Mouse (Mus musculus) heart, embryonic 10.5 days (tissue): ENCODE measurements around the gene Kcnc1. TPM values are rescaled to one million over a fixed set of nuclear protein-coding genes. Genes with fewer than 3 reads are reported as not detected.

Experiments
- DNase-seq: peaks from one replicate; pipeline ENCODE4 v3.0.0-alpha.2; 2017; ENCODE audit warnings: low spot score
- H3K27ac ChIP-seq: fragments of 300-500 bp; sonication (generic); 2 replicates; pipeline ENCODE4 v1.5.1; 2016; ENCODE audit warnings: mild to moderate bottlenecking
- H3K27me3 ChIP-seq: fragments of 300-500 bp; sonication (generic); 2 replicates; pipeline ENCODE4 v1.6.1; 2016; ENCODE audit warnings: mild to moderate bottlenecking; ENCODE audit not compliant: poor library complexity, insufficient read depth, severe bottlenecking
- H3K36me3 ChIP-seq: fragments of 300-500 bp; sonication (generic); 2 replicates; pipeline ENCODE4 v1.6.1; 2016; ENCODE audit warnings: mild to moderate bottlenecking, moderate library complexity
- H3K4me1 ChIP-seq: fragments of 300-500 bp; sonication (generic); 2 replicates; pipeline ENCODE4 v1.6.1; 2016; ENCODE audit warnings: mild to moderate bottlenecking
- H3K4me3 ChIP-seq: fragments of 300-500 bp; sonication (generic); 2 replicates; pipeline ENCODE4 v1.5.1; 2016; ENCODE audit warnings: mild to moderate bottlenecking, moderate library complexity
- H3K9me3 ChIP-seq: fragments of 300-500 bp; sonication (generic); 2 replicates; pipeline ENCODE4 v1.6.1; 2016; ENCODE audit warnings: mild to moderate bottlenecking, moderate library complexity
- WGBS: fragments of 180-500 bp; shearing (Covaris S2); methylation state at CpG from one replicate; pipeline ENCODE4 v1.1.7; 2016; 5-methylcytosine and 5-hydroxymethylcytosine counted together
- polyA plus RNA-seq: library from polyadenylated mRNA; unstranded; fragments of >200 nt; fragmentation: Nextera tagmentation; extraction: Ambion mirVana; gene quantifications from 2 replicates; pipeline ENCODE4 v1.2.1, GENCODE M21; 2016

Gene Kcnc1
- 0.04 TPM in 1 of 2 replicates, not detected in the other for polyA plus RNA-seq

DNA sequence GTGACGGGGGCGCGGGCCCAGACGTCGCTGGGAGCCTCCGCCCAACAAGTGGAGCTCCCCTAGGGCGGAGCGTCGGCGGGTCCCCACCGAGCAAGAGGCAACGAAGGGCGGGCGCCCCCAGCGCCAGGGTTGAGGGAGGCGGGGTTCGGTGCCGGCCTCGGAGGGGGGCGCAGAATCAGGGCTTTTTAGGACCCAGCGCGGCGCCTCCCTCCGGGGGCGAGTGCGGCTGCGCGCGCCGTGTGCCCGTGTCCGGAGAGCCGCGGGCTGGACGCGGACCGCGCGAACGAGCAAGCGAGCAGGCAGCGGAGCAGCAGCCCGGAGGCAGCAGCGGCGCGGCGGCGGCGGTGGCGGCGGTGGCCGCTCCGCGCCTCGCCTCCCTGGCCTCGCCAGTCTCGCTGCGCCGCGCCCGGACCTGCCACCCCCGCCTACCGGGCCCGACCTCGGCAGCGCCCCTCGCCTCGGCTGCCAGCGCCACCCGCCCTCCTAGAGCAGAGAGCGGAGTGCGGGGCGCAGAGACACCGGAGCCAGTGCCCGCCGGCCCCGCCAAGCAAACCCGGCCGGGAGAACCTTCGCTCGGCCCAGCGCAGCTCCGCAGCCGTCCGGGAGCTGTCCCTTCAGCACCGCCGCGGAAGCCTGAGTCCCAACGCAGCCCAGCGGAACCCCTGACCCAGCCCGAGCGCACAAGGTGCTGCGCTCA is at the start of gene Kcnc1:
Gene Kcnc1 (plus strand): TSS at position 267 of the 697 bp plus-strand sequence.
- H3K27ac ChIP-seq = no peak within 1 kb of the TSS; the same call in 1 of the 2 replicates
- no peaks in the 10 kb centered on the region for H3K9me3 ChIP-seq
- H3K4me3 ChIP-seq = peak within 1 kb of the TSS; percentile 65
- peaks cover 93% of the 10 kb centered on the region for H3K27me3 ChIP-seq
- H3K36me3 ChIP-seq = no peaks in the 10 kb centered on the region
- peak; percentile 89 for DNase-seq
- under 1% methylated on average over 91 of the region's 93 CpGs for WGBS
- peaks cover 26% of the 10 kb centered on the region for H3K4me1 ChIP-seq

DNA sequence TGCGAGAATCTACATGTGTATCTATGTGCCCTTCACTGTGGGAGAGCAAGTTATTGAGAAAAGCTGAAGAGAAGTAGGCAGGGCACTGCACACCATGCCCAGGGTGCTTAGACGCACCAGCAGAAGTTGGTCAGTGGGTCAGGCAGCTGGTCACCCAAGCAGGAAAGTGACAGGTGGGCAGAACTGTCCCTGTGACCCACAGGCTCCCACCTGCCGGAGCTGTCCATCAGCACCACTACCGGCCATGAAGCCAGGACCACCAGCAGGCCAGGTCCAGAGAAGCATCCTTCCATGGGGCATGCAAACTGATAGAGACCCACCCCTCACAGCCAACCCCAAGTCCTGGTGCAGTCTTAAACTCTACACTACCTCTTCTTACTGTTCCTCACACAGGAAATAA is 48.6 kb upstream of the Kcnc1 start:
- peaks cover 5% of the 10 kb centered on the region; the same call in 1 of the 2 replicates for H3K4me1 ChIP-seq
- no peaks in the 10 kb centered on the region for H3K36me3 ChIP-seq
- DNase-seq = no peak
- no peak overlapping the region for H3K4me3 ChIP-seq
- H3K9me3 ChIP-seq = no peaks in the 10 kb centered on the region
- no peak overlapping the region for H3K27ac ChIP-seq
- peaks cover 63% of the 10 kb centered on the region for H3K27me3 ChIP-seq
- 49% methylated on average over 4 of the region's 4 CpGs for WGBS

DNA sequence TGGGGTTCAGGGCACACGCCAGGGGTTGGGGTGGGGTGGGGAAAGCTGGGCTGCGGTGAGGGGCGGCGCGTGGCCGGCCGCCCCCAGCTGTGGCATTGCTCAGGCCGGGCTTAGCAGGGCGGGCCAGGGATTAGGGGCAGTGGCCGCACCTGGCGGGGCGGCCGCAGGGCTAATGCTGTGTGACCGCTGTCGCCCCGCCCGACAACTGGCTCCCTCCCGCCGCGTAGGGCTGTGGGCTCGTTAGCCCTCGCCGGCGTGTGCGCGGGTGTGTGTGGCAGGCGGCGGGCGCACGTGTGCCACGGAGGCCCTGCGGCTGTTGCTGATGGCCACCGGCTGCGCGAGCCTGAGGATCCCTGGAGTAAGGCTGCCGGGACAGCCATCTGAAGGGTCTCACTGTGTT is 47.5 kb upstream of the Kcnc1 start:
- H3K27ac ChIP-seq = no peak overlapping the region
- no peaks in the 10 kb centered on the region for H3K9me3 ChIP-seq
- H3K36me3 ChIP-seq = no peaks in the 10 kb centered on the region
- peaks cover 5% of the 10 kb centered on the region; the same call in 1 of the 2 replicates for H3K4me1 ChIP-seq
- H3K27me3 ChIP-seq = peaks cover 72% of the 10 kb centered on the region
- H3K4me3 ChIP-seq = no peak overlapping the region
- no peak for DNase-seq
- WGBS = 6% methylated on average over 36 of the region's 36 CpGs

DNA sequence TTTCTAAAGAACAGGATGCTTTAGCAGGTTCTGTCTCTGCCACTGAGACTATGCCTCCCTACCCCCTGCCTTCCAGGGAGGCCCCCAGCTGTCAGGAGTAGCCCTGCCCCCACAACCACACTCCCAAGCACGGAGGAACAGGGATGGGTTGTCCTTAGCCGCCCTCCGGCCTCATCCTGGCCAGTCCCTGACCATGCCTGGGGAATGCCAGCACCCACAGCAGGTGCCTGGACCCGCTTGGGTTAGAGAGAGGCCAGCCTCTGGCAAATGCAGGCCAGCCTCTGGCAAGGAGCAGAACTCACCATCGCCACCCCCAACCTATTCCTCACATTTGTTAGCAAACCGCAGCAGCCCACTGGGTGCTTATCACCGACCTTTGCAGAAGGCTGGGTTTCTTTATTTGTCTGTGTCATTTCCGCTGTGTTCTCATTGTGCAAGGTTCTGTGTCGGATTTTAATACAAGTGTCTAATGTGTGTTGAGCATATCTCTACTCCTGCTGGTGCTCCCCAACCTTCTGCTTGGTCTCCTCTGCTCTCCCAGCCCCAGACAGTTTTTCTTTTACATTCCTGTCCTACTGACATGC is 46.1 kb upstream of the Kcnc1 start:
- H3K36me3 ChIP-seq = no peaks in the 10 kb centered on the region
- DNase-seq = no peak
- H3K27ac ChIP-seq = no peak overlapping the region
- peaks cover 72% of the 10 kb centered on the region for H3K27me3 ChIP-seq
- WGBS = 49% methylated on average over 9 of the region's 9 CpGs
- peaks cover 5% of the 10 kb centered on the region; the same call in 1 of the 2 replicates for H3K4me1 ChIP-seq
- no peaks in the 10 kb centered on the region for H3K9me3 ChIP-seq
- H3K4me3 ChIP-seq = no peak overlapping the region

DNA sequence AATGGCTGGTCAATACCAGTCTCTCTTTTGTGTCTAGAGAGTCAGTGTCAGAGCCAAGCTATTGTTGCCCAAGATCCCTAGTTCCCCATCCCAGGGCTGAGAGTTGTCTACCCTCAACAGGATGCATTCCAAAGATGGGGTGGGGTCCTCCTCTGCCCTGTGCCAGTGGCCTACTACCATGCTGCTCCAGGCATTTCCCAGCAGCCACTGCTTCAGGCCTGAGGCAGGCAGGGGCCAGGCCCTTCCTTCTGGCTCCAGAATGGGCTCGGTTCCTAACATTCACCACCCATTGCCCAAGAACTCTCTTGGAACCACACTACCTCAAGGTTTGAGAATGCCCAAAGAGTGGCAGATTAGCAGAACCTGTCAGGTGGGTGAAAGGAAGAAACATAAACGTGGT is 43.5 kb upstream of the Kcnc1 start:
- H3K4me1 ChIP-seq = peaks cover 5% of the 10 kb centered on the region; the same call in 1 of the 2 replicates
- no peaks in the 10 kb centered on the region for H3K9me3 ChIP-seq
- no peak overlapping the region for H3K27ac ChIP-seq
- WGBS = 75% methylated on average over 2 of the region's 2 CpGs
- H3K27me3 ChIP-seq = peaks cover 57% of the 10 kb centered on the region
- H3K36me3 ChIP-seq = no peaks in the 10 kb centered on the region
- no peak overlapping the region for H3K4me3 ChIP-seq
- DNase-seq = no peak

DNA sequence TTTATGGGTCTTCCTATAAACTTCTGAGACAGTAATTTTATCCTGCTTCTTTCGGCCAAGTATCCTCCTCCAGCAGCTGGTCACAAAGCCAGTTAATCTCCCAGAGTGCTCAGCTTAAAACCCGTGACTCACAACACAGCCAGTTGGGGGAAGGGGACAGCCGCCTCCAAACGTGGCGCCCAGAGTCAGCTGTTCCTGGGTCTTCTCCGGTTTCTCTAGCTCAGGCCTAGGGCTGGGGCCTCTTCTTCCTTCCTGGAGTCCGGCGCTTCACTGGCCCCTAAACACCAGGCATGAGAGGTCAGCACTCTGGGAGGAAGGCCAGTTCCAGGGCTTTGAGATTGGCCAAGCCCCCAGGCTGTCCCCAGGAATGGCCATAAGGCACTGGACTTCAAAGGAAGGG is 43.1 kb upstream of the Kcnc1 start:
- H3K9me3 ChIP-seq = no peaks in the 10 kb centered on the region

DNA sequence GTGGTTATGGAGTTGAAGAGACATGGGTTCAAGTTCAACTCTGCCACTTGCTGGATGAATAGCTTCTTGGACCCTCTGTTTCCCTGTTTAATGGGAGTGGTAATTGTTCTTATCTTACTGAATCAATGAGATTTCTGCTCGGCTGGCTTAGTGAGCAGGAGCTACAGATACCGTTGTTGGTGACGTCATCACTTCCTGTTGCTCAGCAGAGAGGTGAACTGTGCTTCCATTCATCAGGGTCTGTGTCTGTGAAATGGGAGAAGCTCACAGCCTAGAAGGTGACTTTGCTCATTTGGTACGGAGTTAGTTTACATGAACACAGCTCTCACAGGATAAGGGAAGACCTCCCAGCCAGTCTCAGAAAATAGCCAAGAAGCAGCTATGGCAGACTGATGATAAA is 42.4 kb upstream of the Kcnc1 start:
- no peaks in the 10 kb centered on the region for H3K36me3 ChIP-seq
- WGBS = 48% methylated on average over 4 of the region's 4 CpGs

More for the DNA sequence above, 43.1 kb upstream of the Kcnc1 start:
- H3K4me3 ChIP-seq = no peak overlapping the region
- H3K27ac ChIP-seq = no peak overlapping the region
- WGBS = 54% methylated on average over 8 of the region's 8 CpGs
- peaks cover 5% of the 10 kb centered on the region; the same call in 1 of the 2 replicates for H3K4me1 ChIP-seq
- no peaks in the 10 kb centered on the region for H3K36me3 ChIP-seq
- peaks cover 52% of the 10 kb centered on the region for H3K27me3 ChIP-seq
- no peak for DNase-seq

DNA sequence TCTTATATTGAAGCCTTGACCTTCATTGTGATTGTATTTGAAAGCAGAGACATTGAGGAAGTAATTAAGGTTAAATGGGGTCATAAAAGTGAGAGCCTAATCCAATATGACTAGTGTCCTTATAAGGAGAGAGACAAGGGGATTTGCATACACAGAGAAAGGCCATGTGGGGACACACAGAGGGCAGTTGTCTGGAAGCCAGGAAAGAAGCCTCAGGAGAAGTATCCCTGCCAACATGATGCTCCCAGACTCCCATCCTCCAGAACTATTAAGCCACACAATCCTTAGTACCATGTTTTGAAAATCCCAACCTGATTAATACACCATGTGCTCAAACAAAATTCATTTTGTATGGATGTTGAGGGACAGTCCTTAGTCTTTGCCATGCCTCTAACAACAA is 34.5 kb upstream of the Kcnc1 start:
- H3K27me3 ChIP-seq = peaks cover 48% of the 10 kb centered on the region

More for the DNA sequence above, 42.4 kb upstream of the Kcnc1 start:
- H3K4me3 ChIP-seq = no peak overlapping the region
- H3K4me1 ChIP-seq = peaks cover 2% of the 10 kb centered on the region; the same call in 1 of the 2 replicates
- DNase-seq = no peak
- no peak overlapping the region for H3K27ac ChIP-seq
- peaks cover 45% of the 10 kb centered on the region for H3K27me3 ChIP-seq
- H3K9me3 ChIP-seq = no peaks in the 10 kb centered on the region

DNA sequence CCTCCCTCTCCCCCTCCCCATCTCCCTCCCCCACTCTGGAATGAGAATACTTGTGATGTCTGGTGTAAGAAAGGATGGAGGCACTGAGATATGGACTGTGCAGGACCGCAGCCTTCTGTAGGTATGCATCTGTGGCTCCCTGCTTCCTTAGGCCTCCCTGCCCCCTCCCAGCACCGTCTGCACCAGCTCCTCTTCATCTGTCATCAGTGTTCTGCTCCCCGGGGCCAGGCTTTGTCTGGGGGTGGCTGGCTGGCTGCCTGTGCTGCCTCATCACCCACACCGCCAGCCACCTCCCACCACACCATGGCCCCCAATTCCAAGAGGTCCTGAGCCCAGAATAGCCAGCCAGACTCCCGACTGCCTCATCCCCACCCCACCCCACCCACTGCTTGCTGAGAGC is 32.1 kb upstream of the Kcnc1 start:
- no peak overlapping the region for H3K27ac ChIP-seq
- H3K4me1 ChIP-seq = peaks cover 3% of the 10 kb centered on the region; the same call in 1 of the 2 replicates

More for the DNA sequence above, 34.5 kb upstream of the Kcnc1 start:
- DNase-seq = no peak
- Histone ChIP-seq H3K36me3 (no peaks in the 10 kb centered on the region), H3K27ac (no peak overlapping the region), H3K4me1 (peaks cover 3% of the 10 kb centered on the region; the same call in 1 of the 2 replicates), H3K4me3 (no peak overlapping the region), H3K9me3 (no peaks in the 10 kb centered on the region)

DNA sequence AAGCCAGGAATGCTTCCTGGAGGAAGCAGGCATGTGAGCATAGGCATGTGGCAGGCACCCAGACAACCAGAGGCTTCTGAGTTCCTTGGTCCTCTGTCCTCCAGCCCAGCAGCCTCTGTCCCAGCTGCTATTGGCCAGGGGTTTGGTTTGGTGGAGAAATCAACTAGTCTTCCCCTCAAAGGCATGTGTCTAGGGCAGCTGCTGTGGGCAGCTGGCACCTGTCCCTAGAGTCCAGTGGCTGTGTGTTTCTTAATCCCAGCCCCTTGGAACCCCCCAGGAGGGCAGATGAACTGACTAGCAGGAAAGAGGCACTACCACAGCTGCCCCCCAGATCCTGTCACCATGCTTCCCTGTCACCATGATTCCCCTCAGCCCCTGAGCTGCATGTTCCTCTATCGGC is 30.5 kb upstream of the Kcnc1 start:
- Histone ChIP-seq H3K36me3 (no peaks in the 10 kb centered on the region), H3K4me1 (peaks cover 3% of the 10 kb centered on the region; the same call in 1 of the 2 replicates), H3K9me3 (no peaks in the 10 kb centered on the region), H3K4me3 (no peak overlapping the region), H3K27me3 (peaks cover 66% of the 10 kb centered on the region), H3K27ac (no peak overlapping the region)
- 86% methylated on average over 1 of the region's 1 CpGs for WGBS
- no peak for DNase-seq

More for the DNA sequence above, 32.1 kb upstream of the Kcnc1 start:
- Histone ChIP-seq H3K27me3 (peaks cover 56% of the 10 kb centered on the region), H3K36me3 (no peaks in the 10 kb centered on the region), H3K4me3 (no peak overlapping the region), H3K9me3 (no peaks in the 10 kb centered on the region)
- no peak for DNase-seq
- 35% methylated on average over 4 of the region's 5 CpGs for WGBS

DNA sequence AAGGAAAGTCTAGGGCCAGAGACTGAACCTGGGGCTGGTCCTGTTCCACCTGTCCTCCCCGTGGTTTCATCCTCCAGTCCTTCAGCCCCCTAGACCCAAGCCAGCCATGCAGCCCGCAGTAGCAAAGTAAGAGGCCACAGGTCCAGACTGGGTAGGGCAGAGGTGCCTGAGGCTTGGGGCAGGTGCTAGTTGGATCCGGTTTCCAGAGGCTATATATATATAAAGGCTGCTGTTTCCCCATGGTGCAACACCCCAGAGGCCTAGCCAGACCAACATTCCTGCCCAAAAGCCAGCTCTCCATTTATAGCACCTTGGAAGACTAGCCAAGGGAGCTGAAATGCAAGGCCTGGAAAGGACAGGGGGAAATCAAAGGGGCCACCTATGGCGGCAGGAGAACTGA is 25.2 kb upstream of the Kcnc1 start:
- Histone ChIP-seq H3K36me3 (no peaks in the 10 kb centered on the region), H3K4me3 (no peak overlapping the region), H3K4me1 (peaks cover 1% of the 10 kb centered on the region; the same call in 1 of the 2 replicates), H3K27ac (no peak overlapping the region), H3K9me3 (no peaks in the 10 kb centered on the region), H3K27me3 (peaks cover 79% of the 10 kb centered on the region)
- 64% methylated on average over 4 of the region's 4 CpGs for WGBS
- no peak for DNase-seq

DNA sequence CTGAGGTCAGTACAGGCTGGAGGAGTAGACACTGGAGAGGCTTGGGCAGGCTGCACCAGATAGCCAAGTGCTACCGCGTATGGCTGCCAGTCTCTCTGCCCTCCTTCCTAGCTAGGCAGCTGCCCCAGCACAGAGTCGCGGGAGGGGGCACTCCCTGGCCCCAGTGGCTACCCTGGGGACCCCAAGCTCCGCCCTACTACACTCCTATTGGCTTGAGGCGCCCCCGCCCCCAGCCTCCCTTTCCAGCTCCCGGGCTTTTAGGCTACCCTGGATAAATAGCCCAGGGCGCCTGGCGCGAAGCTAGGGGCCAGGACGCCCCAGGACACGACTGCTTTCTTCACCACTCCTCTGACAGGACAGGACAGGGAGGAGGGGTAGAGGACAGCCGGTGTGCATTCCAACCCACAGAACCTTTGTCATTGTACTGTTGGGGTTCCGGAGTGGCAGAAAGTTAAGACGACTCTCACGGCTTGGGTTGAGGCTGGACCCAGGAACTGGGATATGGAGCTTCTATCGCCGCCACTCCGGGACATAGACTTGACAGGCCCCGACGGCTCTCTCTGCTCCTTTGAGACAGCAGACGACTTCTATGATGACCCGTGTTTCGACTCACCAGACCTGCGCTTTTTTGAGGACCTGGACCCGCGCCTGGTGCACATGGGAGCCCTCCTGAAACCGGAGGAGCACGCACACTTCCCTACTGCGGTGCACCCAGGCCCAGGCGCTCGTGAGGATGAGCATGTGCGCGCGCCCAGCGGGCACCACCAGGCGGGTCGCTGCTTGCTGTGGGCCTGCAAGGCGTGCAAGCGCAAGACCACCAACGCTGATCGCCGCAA is 19.9 kb upstream of the Kcnc1 start, which contains the start of gene Myod1:
Gene Myod1 (plus strand): TSS at position 303 of the 836 bp plus-strand sequence.
- H3K36me3 ChIP-seq = no peaks in the 10 kb centered on the region
- H3K27me3 ChIP-seq = peaks cover 98% of the 10 kb centered on the region
- peak within 1 kb of the TSS; percentile 44 for H3K4me3 ChIP-seq
- no peak within 1 kb of the TSS for H3K27ac ChIP-seq
- DNase-seq = no peak
- no peaks in the 10 kb centered on the region for H3K9me3 ChIP-seq
- WGBS = 6% methylated on average over 44 of the region's 44 CpGs
- H3K4me1 ChIP-seq = peaks cover 20% of the 10 kb centered on the region

DNA sequence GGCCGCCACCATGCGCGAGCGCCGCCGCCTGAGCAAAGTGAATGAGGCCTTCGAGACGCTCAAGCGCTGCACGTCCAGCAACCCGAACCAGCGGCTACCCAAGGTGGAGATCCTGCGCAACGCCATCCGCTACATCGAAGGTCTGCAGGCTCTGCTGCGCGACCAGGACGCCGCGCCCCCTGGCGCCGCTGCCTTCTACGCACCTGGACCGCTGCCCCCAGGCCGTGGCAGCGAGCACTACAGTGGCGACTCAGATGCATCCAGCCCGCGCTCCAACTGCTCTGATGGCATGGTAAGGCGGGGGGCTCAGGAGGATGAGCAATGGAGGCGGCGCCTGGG is 19.3 kb upstream of the Kcnc1 start:
- Histone ChIP-seq H3K9me3 (no peaks in the 10 kb centered on the region), H3K36me3 (no peaks in the 10 kb centered on the region), H3K27ac (no peak overlapping the region), H3K27me3 (peaks cover 96% of the 10 kb centered on the region), H3K4me3 (peak overlapping the region; percentile 44), H3K4me1 (peaks cover 20% of the 10 kb centered on the region)
- no peak for DNase-seq
- WGBS = under 1% methylated on average over 33 of the region's 33 CpGs
